Mouse (Mus musculus) liver, adult (tissue): ENCODE results near the gene Nap1l1.

Experiments used
- GATA4 ChIP-seq: IDR thresholded peaks from 2 replicates; pipeline ENCODE4 v1.6.1; 2014; ENCODE audit warnings: mild to moderate bottlenecking, low read length; ENCODE audit not compliant: insufficient replicate concordance

The Nap1l1 gene

GRCm38 (mm10) chr10:111521636-111522035, 48.6 kb downstream of the Nap1l1 start:
- TF ChIP-seq GATA4: no peak

GRCm38 (mm10) chr10:111522230-111522629, 49.2 kb downstream of the Nap1l1 start:
- no peak for TF ChIP-seq GATA4

- TF ChIP-seq GATA4: no peak
Observed at GRCm38 (mm10) chr10:111523894-111524293, 50.9 kb downstream of the Nap1l1 start.

DNA sequence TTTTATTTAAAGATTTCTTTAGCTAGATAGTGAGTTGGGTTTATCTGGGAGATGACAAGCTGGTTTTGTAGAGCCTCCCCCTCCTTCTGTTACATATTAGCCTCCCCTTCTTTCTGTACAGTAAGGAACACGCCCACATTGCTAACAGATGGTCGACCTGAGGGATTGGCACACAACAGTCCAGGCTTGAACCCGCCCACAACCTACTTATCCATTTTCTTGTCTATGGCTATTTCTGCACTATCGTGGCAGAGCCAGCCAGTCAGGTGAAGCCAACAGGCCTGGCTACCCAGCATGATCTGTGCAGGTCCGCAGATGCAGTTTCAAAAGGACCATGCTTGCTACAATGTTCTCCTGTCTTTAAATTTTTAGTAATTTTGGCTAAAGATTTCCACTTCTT, 54.0 kb downstream of the Nap1l1 start:
- TF ChIP-seq GATA4: no peak

DNA sequence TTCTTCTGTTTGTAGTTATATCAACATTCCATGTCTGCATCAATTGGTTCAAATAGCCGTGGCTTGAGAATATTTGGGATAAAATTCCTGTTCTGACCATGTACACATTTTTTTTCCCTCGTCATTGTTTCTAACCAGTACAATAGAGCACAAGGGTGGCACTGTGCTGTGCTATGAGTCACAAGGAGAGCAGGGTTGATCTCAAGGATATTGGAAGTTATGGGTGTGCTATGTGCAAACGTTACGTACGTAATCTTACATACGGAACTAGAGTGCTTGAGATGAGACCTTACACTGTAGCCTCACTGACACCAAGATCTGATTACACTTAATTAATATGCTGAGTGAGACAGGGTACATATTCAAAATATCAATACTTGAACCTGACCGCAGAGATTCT, 54.6 kb downstream of the Nap1l1 start:
- no peak for TF ChIP-seq GATA4

- TF ChIP-seq GATA4: no peak
Observed at GRCm38 (mm10) chr10:111528283-111528682, 55.3 kb downstream of the Nap1l1 start.

DNA sequence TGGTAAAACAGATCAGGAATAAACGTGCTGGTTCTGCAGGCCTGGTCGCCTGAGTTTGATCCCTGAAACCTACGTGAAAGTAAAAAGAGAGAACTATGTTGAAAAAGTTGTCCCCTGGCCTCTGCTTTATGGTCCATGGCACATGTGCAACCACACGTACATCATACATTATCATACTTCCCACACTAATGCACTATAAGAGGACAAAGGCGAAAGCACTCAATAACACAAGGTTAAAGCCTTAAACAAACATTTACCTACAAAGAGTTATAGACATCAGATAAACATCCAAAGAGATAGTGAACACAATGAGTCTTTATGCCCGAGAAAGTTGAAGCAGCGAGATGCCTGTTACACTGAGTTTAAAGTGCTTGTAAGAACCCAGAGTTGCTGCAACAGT, 57.4 kb downstream of the Nap1l1 start:
- no peak for TF ChIP-seq GATA4

DNA sequence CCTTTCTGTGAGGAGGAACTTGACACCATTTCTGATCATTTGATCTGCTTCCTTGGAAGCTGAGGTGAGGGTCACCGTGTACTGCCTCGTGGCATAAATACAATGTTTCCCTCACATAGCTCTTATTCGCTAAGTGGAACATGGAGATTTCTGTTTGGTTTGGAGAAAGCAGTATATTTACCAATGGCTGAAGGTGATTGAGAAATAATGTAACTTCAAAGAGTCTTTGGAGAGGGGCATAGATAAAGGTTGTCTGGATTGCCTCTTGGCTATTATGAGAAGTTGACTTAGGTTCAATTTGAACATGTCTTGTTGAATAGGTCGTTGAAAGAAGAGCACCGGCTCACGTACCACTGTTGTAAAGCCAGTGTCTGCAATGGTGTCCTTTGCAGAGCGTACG, 61.7 kb downstream of the Nap1l1 start:
- TF ChIP-seq GATA4: no peak

GRCm38 (mm10) chr10:111537410-111537809, 64.4 kb downstream of the Nap1l1 start:
- TF ChIP-seq GATA4: no peak

- no peak for TF ChIP-seq GATA4
Observed at GRCm38 (mm10) chr10:111539724-111540324, 66.8 kb downstream of the Nap1l1 start.

GRCm38 (mm10) chr10:111540678-111541077, 67.7 kb downstream of the Nap1l1 start:
- no peak for TF ChIP-seq GATA4

DNA sequence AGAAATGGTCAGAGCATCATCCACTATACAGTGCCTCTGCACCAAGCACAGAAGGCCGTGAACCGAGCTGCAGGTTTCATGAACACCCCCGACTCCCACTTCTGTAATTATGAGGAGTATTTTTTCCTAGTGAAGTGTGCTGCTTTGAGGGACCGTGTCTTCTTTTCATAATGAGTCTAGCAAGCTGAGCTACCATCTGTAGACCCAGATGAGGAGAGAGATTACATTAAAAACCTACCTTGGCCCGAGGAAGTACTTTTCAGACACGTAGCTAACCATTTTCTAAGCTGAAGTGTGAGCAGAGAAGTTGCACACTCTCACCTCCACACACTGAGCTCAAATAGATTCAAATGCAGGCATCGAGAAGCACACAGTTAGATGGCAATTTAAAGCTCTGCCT, 70.1 kb downstream of the Nap1l1 start:
- no peak for TF ChIP-seq GATA4

DNA sequence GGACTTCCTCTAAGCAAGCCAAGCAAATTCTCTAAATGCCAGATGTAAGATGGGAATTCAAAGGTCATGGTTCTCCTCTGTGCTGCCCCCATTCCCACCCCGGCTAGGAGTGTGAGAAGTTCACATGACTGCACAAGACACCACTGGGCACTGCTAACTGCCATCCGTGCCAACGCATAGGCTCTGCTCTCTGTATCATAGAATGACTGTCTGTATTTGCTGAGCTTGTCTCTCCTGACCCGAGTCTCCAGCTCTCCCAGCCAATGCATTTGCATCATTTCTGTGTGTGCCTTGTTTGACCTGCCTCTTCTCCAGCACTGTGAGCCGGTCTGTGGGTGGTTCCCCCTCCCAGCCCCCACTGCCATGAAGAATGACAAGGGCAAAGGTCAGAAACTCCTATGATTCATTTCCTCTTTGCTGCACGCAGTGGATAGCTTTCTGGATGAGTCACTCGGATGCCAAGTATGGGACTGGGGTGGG, 70.8 kb downstream of the Nap1l1 start:
- no peak for TF ChIP-seq GATA4

DNA sequence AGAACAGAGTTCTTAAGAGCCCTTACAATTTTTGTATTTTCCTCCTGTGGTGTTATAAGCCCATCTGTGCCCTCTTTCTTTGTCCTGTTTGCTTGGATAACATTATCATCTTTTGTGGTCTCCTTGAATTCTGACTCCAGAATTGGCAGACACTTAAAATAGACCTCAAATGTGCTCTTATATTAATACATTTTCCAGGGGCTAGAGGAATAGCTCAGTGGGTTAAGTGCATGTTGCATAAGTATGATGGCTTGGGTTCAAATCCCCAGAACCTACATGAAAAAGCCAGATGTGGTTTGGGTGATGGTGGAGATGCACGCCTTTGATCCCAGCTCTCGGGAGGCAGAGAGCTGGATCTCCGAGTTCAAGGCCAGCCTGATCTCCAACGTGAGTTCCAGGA, 71.3 kb downstream of the Nap1l1 start:
- TF ChIP-seq GATA4: no peak

GRCm38 (mm10) chr10:111545648-111546047, 72.6 kb downstream of the Nap1l1 start:
- no peak for TF ChIP-seq GATA4
